Mouse (Mus musculus): ENCODE data around the gene Stab2. TPM values are rescaled to one million over a fixed set of nuclear protein-coding genes. Genes with fewer than 3 reads are reported as not detected.

Gene Stab2
- polyA plus RNA-seq, 1 experiment, result 0.05 TPM

DNA sequence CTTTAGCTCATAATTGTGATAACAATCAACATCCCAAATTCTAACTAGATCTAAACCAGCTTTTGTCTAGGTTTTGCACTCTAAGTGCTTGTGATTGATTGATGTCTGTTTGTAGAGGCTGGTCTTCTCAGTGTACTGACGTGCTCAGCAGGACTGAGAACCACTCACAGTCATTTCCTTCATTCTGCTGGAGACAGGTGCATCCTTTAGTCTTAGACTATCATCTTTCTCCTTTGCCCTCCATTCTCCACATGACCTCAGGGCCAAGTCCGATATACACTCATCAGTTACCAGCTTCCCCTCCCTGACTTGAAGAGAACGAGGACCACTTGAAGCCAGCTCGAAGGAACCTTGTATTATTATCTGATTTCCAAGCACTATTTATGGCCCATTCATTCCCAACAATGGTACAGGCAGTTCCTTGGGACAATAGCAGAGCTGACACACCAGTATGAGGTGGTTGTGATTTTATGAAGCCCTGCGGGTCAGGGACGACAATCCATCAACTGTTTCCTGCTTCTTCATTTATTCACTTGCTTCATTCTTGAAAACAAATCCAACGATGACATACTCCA is 6.7 kb upstream of the Stab2 start:
- Histone ChIP-seq H3ac (ENCODE audit: control insufficient read depth, insufficient read length, low read depth) (no peak overlapping the region), H3K79me3 (ENCODE audit: low read depth) (no peaks in the 10 kb centered on the region), H3K27me3 (ENCODE audit: control insufficient read depth, insufficient read depth, insufficient read length) (no peaks in the 10 kb centered on the region), H3K4me3 (ENCODE audit: insufficient read depth, poor library complexity, severe bottlenecking) (no peak overlapping the region), H3K36me3 (ENCODE audit: control insufficient read depth, insufficient read depth) (no peaks in the 10 kb centered on the region), H3K79me2 (ENCODE audit: control insufficient read depth, insufficient read depth) (no peaks in the 10 kb centered on the region)
- TF ChIP-seq CEBPB (IDR thresholded peaks at IDR 0.05; ENCODE audit: low read depth) (no peak), USF1 (IDR thresholded peaks at IDR 0.05; ENCODE audit: low read depth) (no peak), MYOD1 (IDR thresholded peaks at IDR 0.05; ENCODE audit: control insufficient read depth, insufficient read length, low read depth) (no peak), MYOG (IDR thresholded peaks at IDR 0.05; ENCODE audit: control insufficient read depth, extremely low read depth, insufficient read length) (no peak), FOSL1 (IDR thresholded peaks at IDR 0.05; ENCODE audit: insufficient read depth, low read length, poor library complexity, severe bottlenecking) (no peak), MAX (IDR thresholded peaks at IDR 0.05) (no peak), CTCF (IDR thresholded peaks at IDR 0.05; ENCODE audit: control insufficient read depth, insufficient read depth, insufficient read length) (no peak)

DNA sequence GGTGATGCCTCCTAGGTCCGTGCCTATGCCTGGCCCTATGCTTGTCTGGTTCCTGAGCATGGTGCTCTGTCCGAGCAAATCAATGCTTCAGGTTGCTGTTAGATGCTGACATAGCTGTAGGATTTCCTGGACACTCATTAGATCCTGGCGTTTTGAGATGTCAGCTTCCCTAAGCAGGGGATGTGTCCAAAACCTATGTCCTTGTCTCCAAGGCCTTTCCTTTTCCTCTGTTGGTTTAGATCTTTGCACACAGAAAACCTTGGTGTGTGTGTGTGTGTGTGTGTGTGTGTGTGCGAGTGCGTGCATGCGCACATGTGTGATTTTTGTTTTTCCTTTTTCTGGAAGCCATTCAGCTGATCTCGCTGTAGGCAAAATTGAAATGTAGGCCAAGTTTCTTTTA is 4.3 kb upstream of the Stab2 start:
- no peaks in the 10 kb centered on the region for H3K79me3 ChIP-seq (ENCODE audit: low read depth)
- no peaks in the 10 kb centered on the region for H3K27me3 ChIP-seq (ENCODE audit: control insufficient read depth, insufficient read depth, insufficient read length)
- H3K79me2 ChIP-seq (ENCODE audit: control insufficient read depth, insufficient read depth), result no peaks in the 10 kb centered on the region
- H3K36me3 ChIP-seq (ENCODE audit: control insufficient read depth, insufficient read depth), result no peaks in the 10 kb centered on the region
- H3ac ChIP-seq (ENCODE audit: control insufficient read depth, insufficient read length, low read depth), result no peak overlapping the region
- H3K4me3 ChIP-seq (ENCODE audit: insufficient read depth, poor library complexity, severe bottlenecking), result no peak overlapping the region
- TF ChIP-seq CTCF (IDR thresholded peaks at IDR 0.05; ENCODE audit: control insufficient read depth, insufficient read depth, insufficient read length) (no peak), CEBPB (IDR thresholded peaks at IDR 0.05; ENCODE audit: low read depth) (no peak), FOSL1 (IDR thresholded peaks at IDR 0.05; ENCODE audit: insufficient read depth, low read length, poor library complexity, severe bottlenecking) (no peak), MYOD1 (IDR thresholded peaks at IDR 0.05; ENCODE audit: control insufficient read depth, insufficient read length, low read depth) (no peak), MAX (IDR thresholded peaks at IDR 0.05) (no peak), USF1 (IDR thresholded peaks at IDR 0.05; ENCODE audit: low read depth) (no peak), MYOG (IDR thresholded peaks at IDR 0.05; ENCODE audit: control insufficient read depth, extremely low read depth, insufficient read length) (no peak)

DNA sequence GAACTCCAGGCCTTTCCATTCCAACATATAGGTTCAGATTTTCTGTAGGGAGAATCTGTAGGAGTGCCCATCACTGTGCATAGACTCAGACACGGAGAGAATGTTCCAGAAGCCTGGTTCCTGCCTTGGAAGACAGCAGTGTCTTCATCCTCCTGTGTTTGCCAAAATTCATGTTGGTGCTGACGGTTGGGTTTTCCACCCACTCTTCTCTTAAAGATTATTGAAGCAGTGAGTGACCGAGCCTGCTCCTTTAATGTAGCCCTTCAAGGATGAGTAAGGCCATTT is 332 bp upstream of the Stab2 start:
- Histone ChIP-seq H3K4me3 (ENCODE audit: insufficient read depth, poor library complexity, severe bottlenecking) (no peak overlapping the region), H3ac (ENCODE audit: control insufficient read depth, insufficient read length, low read depth) (no peak overlapping the region)

DNA sequence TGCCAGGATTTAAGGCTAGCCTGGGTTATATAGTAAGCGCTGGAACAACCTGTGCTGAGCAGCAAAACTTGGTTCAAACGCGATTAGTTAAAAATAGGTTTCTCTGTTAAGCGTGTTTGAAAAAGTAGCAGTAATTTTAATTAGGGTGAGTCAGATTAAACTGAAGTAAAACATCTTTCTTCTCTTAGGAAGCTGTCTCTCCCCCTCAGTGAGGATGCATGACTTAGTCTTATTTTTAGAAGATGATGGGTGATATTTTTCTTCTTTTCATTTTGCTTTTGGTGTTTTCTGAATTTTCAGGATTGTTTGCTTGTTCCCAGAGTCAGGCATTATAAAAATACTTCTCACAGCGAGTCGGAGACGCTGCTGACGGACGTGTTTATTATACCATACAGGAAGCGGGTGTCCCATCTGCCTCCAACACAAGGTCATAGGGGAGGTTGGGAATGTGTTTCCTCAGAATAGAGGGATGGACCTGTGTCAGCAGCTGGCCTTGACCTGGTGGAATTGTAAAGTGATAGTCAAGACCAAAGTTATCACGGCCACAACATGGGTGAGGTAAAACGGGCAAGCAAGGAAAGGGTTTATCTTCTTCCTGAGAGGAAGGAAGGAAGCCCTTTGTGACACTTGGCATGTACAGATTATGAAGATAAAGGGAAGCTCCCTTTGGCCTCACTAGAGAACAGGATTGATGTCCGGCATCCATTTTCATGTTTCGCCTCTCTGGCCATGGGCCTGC is 15.4 kb downstream of the Stab2 start:
- no peaks in the 10 kb centered on the region for H3K79me3 ChIP-seq (ENCODE audit: low read depth)
- no peaks in the 10 kb centered on the region for H3K36me3 ChIP-seq (ENCODE audit: control insufficient read depth, insufficient read depth)
- H3ac ChIP-seq (ENCODE audit: control insufficient read depth, insufficient read length, low read depth), result no peak overlapping the region
- H3K79me2 ChIP-seq (ENCODE audit: control insufficient read depth, insufficient read depth), result no peaks in the 10 kb centered on the region
- no peaks in the 10 kb centered on the region for H3K27me3 ChIP-seq (ENCODE audit: control insufficient read depth, insufficient read depth, insufficient read length)
- TF ChIP-seq CTCF (IDR thresholded peaks at IDR 0.05; ENCODE audit: control insufficient read depth, insufficient read depth, insufficient read length) (no peak), MYOD1 (IDR thresholded peaks at IDR 0.05; ENCODE audit: control insufficient read depth, insufficient read length, low read depth) (no peak), MYOG (IDR thresholded peaks at IDR 0.05; ENCODE audit: control insufficient read depth, extremely low read depth, insufficient read length) (no peak), CEBPB (IDR thresholded peaks at IDR 0.05; ENCODE audit: low read depth) (no peak), FOSL1 (IDR thresholded peaks at IDR 0.05; ENCODE audit: insufficient read depth, low read length, poor library complexity, severe bottlenecking) (no peak), USF1 (IDR thresholded peaks at IDR 0.05; ENCODE audit: low read depth) (no peak), MAX (IDR thresholded peaks at IDR 0.05) (no peak)
- no peak overlapping the region for H3K4me3 ChIP-seq (ENCODE audit: insufficient read depth, poor library complexity, severe bottlenecking)

More for the DNA sequence above, 332 bp upstream of the Stab2 start:
- Histone ChIP-seq H3K36me3 (ENCODE audit: control insufficient read depth, insufficient read depth) (no peaks in the 10 kb centered on the region), H3K27me3 (ENCODE audit: control insufficient read depth, insufficient read depth, insufficient read length) (no peaks in the 10 kb centered on the region), H3K79me3 (ENCODE audit: low read depth) (no peaks in the 10 kb centered on the region), H3K79me2 (ENCODE audit: control insufficient read depth, insufficient read depth) (no peaks in the 10 kb centered on the region)
- TF ChIP-seq MAX (IDR thresholded peaks at IDR 0.05), result no peak
- no peak for TF ChIP-seq MYOD1 (IDR thresholded peaks at IDR 0.05; ENCODE audit: control insufficient read depth, insufficient read length, low read depth)
- no peak for TF ChIP-seq CTCF (IDR thresholded peaks at IDR 0.05; ENCODE audit: control insufficient read depth, insufficient read depth, insufficient read length)
- TF ChIP-seq MYOG (IDR thresholded peaks at IDR 0.05; ENCODE audit: control insufficient read depth, extremely low read depth, insufficient read length), result no peak
- TF ChIP-seq CEBPB (IDR thresholded peaks at IDR 0.05; ENCODE audit: low read depth), result no peak
- TF ChIP-seq FOSL1 (IDR thresholded peaks at IDR 0.05; ENCODE audit: insufficient read depth, low read length, poor library complexity, severe bottlenecking), result no peak

DNA sequence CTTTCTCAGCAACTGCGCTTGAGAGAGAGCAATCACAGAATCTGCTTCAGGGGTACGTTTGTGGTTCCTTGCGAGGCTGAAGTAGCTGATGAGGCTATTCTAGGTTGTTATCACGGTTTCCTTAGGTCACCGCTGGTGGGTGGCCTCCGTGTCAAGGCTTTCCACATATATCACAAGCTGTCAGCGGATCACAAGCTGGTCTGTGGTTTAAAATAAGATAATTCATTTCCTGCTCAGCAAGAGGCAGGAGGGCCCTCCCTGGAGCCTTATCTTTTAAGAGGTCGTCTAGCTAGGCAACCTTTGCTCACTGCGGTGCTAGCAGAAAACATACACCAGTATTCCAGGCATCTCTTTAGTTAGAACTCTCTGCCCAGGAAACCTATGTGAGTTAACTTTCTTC is 17.2 kb downstream of the Stab2 start:
- Histone ChIP-seq H3K79me3 (ENCODE audit: low read depth) (no peaks in the 10 kb centered on the region), H3K4me3 (ENCODE audit: insufficient read depth, poor library complexity, severe bottlenecking) (no peak overlapping the region), H3K27me3 (ENCODE audit: control insufficient read depth, insufficient read depth, insufficient read length) (no peaks in the 10 kb centered on the region), H3K79me2 (ENCODE audit: control insufficient read depth, insufficient read depth) (no peaks in the 10 kb centered on the region), H3ac (ENCODE audit: control insufficient read depth, insufficient read length, low read depth) (no peak overlapping the region), H3K36me3 (ENCODE audit: control insufficient read depth, insufficient read depth) (no peaks in the 10 kb centered on the region)
- TF ChIP-seq USF1 (IDR thresholded peaks at IDR 0.05; ENCODE audit: low read depth), result no peak
- no peak for TF ChIP-seq CTCF (IDR thresholded peaks at IDR 0.05; ENCODE audit: control insufficient read depth, insufficient read depth, insufficient read length)
- no peak for TF ChIP-seq MYOD1 (IDR thresholded peaks at IDR 0.05; ENCODE audit: control insufficient read depth, insufficient read length, low read depth)
- no peak for TF ChIP-seq MAX (IDR thresholded peaks at IDR 0.05)
- no peak for TF ChIP-seq MYOG (IDR thresholded peaks at IDR 0.05; ENCODE audit: control insufficient read depth, extremely low read depth, insufficient read length)
- TF ChIP-seq FOSL1 (IDR thresholded peaks at IDR 0.05; ENCODE audit: insufficient read depth, low read length, poor library complexity, severe bottlenecking), result no peak
- TF ChIP-seq CEBPB (IDR thresholded peaks at IDR 0.05; ENCODE audit: low read depth), result no peak
